Mouse (Mus musculus) megakaryocyte, embryonic 14.5 days (primary cell): Measurements from ENCODE around the gene Crip3. TPM values are rescaled to one million over a fixed set of nuclear protein-coding genes. Genes with fewer than 3 reads are reported as not detected.

Experiments used
- H3K27me3 ChIP-seq: replicated peaks from 2 replicates; pipeline ENCODE3; 2012; ENCODE audit warnings: inconsistent platforms
- H3K36me3 ChIP-seq: replicated peaks from 2 replicates; pipeline ENCODE3; 2012; ENCODE audit warnings: low read length, inconsistent platforms, mixed read lengths
- H3K4me1 ChIP-seq: 2 replicates; pipeline ENCODE4 v1.6.1; 2012; ENCODE audit warnings: inconsistent platforms
- H3K4me3 ChIP-seq: replicated peaks from 2 replicates; pipeline ENCODE3; 2012; ENCODE audit warnings: moderate library complexity, mild to moderate bottlenecking, inconsistent platforms
- H3K9me3 ChIP-seq: 2 replicates; pipeline ENCODE4 v1.6.1; 2012; ENCODE audit warnings: inconsistent platforms
- FLI1 ChIP-seq: IDR thresholded peaks from 2 replicates; pipeline ENCODE4 v1.6.1; 2012; ENCODE audit warnings: low read length, inconsistent platforms, mixed read lengths
- GATA1 ChIP-seq: IDR thresholded peaks from 3 replicates; pipeline ENCODE4 v1.6.1; 2012; ENCODE audit warnings: mixed read lengths, low read length, inconsistent platforms, borderline replicate concordance
- polyA plus RNA-seq: library from polyadenylated mRNA; stranded (reverse); fragments of >175 nt; gene quantifications from 2 replicates; pipeline ENCODE4 v1.2.3, GENCODE M21; 2012; ENCODE audit warnings: low replicate concordance; ENCODE audit not compliant: insufficient read depth

Crip3 gene
- polyA plus RNA-seq, 1 experiment = not detected

- no peak for TF ChIP-seq GATA1
- no peak for TF ChIP-seq FLI1
- no peak overlapping the region for H3K4me3 ChIP-seq
- H3K36me3 ChIP-seq = no peaks in the 10 kb centered on the region
- peaks cover 5% of the 10 kb centered on the region; the same call in 1 of the 2 replicates for H3K9me3 ChIP-seq
- H3K27me3 ChIP-seq = peaks cover 47% of the 10 kb centered on the region
- H3K4me1 ChIP-seq = peaks cover 16% of the 10 kb centered on the region
Measured at GRCm38 (mm10) chr17:46426496-46426895, 2.2 kb upstream of the Crip3 start.

GRCm38 (mm10) chr17:46433627-46434026 is 4.9 kb downstream of the Crip3 start:
- peaks cover 22% of the 10 kb centered on the region for H3K4me1 ChIP-seq
- no peaks in the 10 kb centered on the region for H3K36me3 ChIP-seq
- H3K4me3 ChIP-seq = peak overlapping the region; percentile 57
- H3K27me3 ChIP-seq = peaks cover 87% of the 10 kb centered on the region
- no peaks in the 10 kb centered on the region for H3K9me3 ChIP-seq
- TF ChIP-seq GATA1 (no peak), FLI1 (no peak)

GRCm38 (mm10) chr17:46436672-46437366 is 8.1 kb downstream of the Crip3 start:
- H3K36me3 ChIP-seq = no peaks in the 10 kb centered on the region
- peaks cover 79% of the 10 kb centered on the region for H3K27me3 ChIP-seq
- TF ChIP-seq GATA1 (no peak), FLI1 (no peak)
- H3K4me1 ChIP-seq = peaks cover 10% of the 10 kb centered on the region; the same call in 1 of the 2 replicates
- H3K9me3 ChIP-seq = peaks cover 3% of the 10 kb centered on the region
- no peak overlapping the region for H3K4me3 ChIP-seq

- TF ChIP-seq FLI1 = no peak
- TF ChIP-seq GATA1 = no peak
- no peaks in the 10 kb centered on the region for H3K36me3 ChIP-seq
- H3K27me3 ChIP-seq = peaks cover 82% of the 10 kb centered on the region
Measured at GRCm38 (mm10) chr17:46438298-46438873, 9.7 kb downstream of the Crip3 start, which contains the start of gene Slc22a7. Slc22a7 (minus strand) TSS chr17:46438457.

GRCm38 (mm10) chr17:46439176-46439575 is 10.4 kb downstream of the Crip3 start:
- TF ChIP-seq GATA1 (no peak), FLI1 (no peak)
- Histone ChIP-seq H3K36me3 (no peaks in the 10 kb centered on the region), H3K9me3 (peaks cover 3% of the 10 kb centered on the region), H3K4me3 (no peak overlapping the region), H3K27me3 (peaks cover 82% of the 10 kb centered on the region), H3K4me1 (peaks cover 21% of the 10 kb centered on the region)

More at GRCm38 (mm10) chr17:46438298-46438873, 9.7 kb downstream of the Crip3 start, which contains the start of gene Slc22a7:
- peaks cover 3% of the 10 kb centered on the region for H3K9me3 ChIP-seq
- no peak within 1 kb of the TSS for H3K4me3 ChIP-seq
- H3K4me1 ChIP-seq = peaks cover 25% of the 10 kb centered on the region

GRCm38 (mm10) chr17:46444839-46445579 is 16.3 kb downstream of the Crip3 start:
- Histone ChIP-seq H3K36me3 (no peaks in the 10 kb centered on the region), H3K4me1 (peaks cover 17% of the 10 kb centered on the region), H3K4me3 (no peak overlapping the region), H3K9me3 (no peaks in the 10 kb centered on the region; the same call in 1 of the 2 replicates), H3K27me3 (peaks cover 92% of the 10 kb centered on the region)
- TF ChIP-seq FLI1 (no peak), GATA1 (no peak)

- TF ChIP-seq FLI1 = no peak
- TF ChIP-seq GATA1 = no peak
- H3K27me3 ChIP-seq = peaks cover 92% of the 10 kb centered on the region
- H3K4me3 ChIP-seq = no peak overlapping the region
Measured at GRCm38 (mm10) chr17:46446264-46446663, 17.5 kb downstream of the Crip3 start.

GRCm38 (mm10) chr17:46452683-46453082 is 24.0 kb downstream of the Crip3 start:
- Histone ChIP-seq H3K36me3 (no peaks in the 10 kb centered on the region), H3K4me3 (no peak overlapping the region), H3K4me1 (peaks cover 28% of the 10 kb centered on the region), H3K27me3 (peaks cover 87% of the 10 kb centered on the region), H3K9me3 (peaks cover 9% of the 10 kb centered on the region)
- no peak for TF ChIP-seq FLI1

More at GRCm38 (mm10) chr17:46446264-46446663, 17.5 kb downstream of the Crip3 start:
- H3K4me1 ChIP-seq = peaks cover 17% of the 10 kb centered on the region
- H3K36me3 ChIP-seq = no peaks in the 10 kb centered on the region
- H3K9me3 ChIP-seq = peaks cover 7% of the 10 kb centered on the region

- no peak for TF ChIP-seq FLI1
- no peak for TF ChIP-seq GATA1
- Histone ChIP-seq H3K27me3 (peaks cover 87% of the 10 kb centered on the region), H3K36me3 (no peaks in the 10 kb centered on the region), H3K4me3 (no peak overlapping the region), H3K4me1 (peaks cover 32% of the 10 kb centered on the region), H3K9me3 (peaks cover 9% of the 10 kb centered on the region)
Measured at GRCm38 (mm10) chr17:46453302-46453948, 24.7 kb downstream of the Crip3 start.
